ENCODE assay signal across 26 mouse cellular contexts in genomic region chr2:93754366-93754765, GRCm38 (mm10).
A peak's percentile ranks its signal among the peaks of the same experiment; 100 is the strongest.
DNase-seq lines count a peak whose midpoint lies in the region; TF ChIP-seq lines count a peak whose summit lies in the region.
"Had no signal": no experiment of that assay in that cellular context is flagged by ENCODE, and none has a peak within 500 bp of the region (broad histone marks: within the 10 kb centered on the region; RNA-seq: fewer than 3 reads in every experiment).

No protein-coding gene starts in this region.

- intact Hi-C loops in left cerebral cortex, adult 2 months (cut with DNase I): no loop called here

- H3K9me3 ChIP-seq in embryonic facial prominence, embryonic 10.5 days: no peaks in the 10 kb centered on the region
- H3K9me3 ChIP-seq: intestine, embryonic 15.5 days; limb, embryonic 10.5 days; limb, embryonic 15.5 days; midbrain, embryonic 13.5 days had no signal

- H3K27me3 ChIP-seq in embryonic facial prominence, embryonic 10.5 days (replicated peaks; ENCODE audit: low read depth, poor library complexity, severe bottlenecking): no peaks in the 10 kb centered on the region
- H3K27me3 ChIP-seq in kidney, adult 2 months (replicated peaks; ENCODE audit: control insufficient read depth, insufficient read depth, low read length): no peaks in the 10 kb centered on the region
- H3K27me3 ChIP-seq: intestine, embryonic 15.5 days; limb, embryonic 15.5 days; midbrain, embryonic 13.5 days had no signal

- no peak for TF ChIP-seq CTCF in left cerebral cortex, adult 2 months (IDR thresholded peaks at IDR 0.05)
- no peak for TF ChIP-seq CTCF in kidney, adult 2 months (conservative IDR thresholded peaks at IDR 0.05; ENCODE audit: insufficient read depth, insufficient read length, low read depth, low read length)

- no peak for DNase-seq in left cerebral cortex, adult 2 months (ENCODE audit: extremely low spot score in 1 of 2, low spot score in 2 of 2)
- DNase-seq in left cerebral cortex, adult 18-20 months (ENCODE audit: low spot score in 2 of 2): no peak
- peak; percentile 72 to 83 for DNase-seq in cerebellum, adult 18-20 months
- peak; percentile 86 for DNase-seq in cerebellum, adult 9-11 months
- no peak for DNase-seq in embryonic facial prominence, embryonic 10.5 days (ENCODE audit: low spot score)
- DNase-seq in kidney, adult 2 months: no peak
- DNase-seq in right cerebral cortex, postnatal 36 days (ENCODE audit: low spot score in 2 of 2): no peak
- no peak for DNase-seq in adrenal gland, postnatal 25 days
- DNase-seq: B cell, adult 2 months; forebrain, postnatal 0 days; kidney, adult 8-10 months; kidney, postnatal 4 days; lung, adult 2 months; lung, postnatal 10 days; right cerebral cortex, postnatal 25 days; spleen, adult 18-20 months; thymus, adult 2 months had no signal

- H3K27ac ChIP-seq in left cerebral cortex, adult 2 months: peak overlapping the region; percentile 36; the same call in 1 of the 2 replicates
- H3K27ac ChIP-seq in embryonic facial prominence, embryonic 10.5 days (replicated peaks): 0 out of 2 replicates have a peak overlapping the region, but pooled peaks have one; percentile 19
- H3K27ac ChIP-seq in kidney, adult 2 months (ENCODE audit: insufficient read depth, low read depth, low read length): no peak overlapping the region
- H3K27ac ChIP-seq: hindbrain, postnatal 0 days; intestine, embryonic 15.5 days; kidney, postnatal 0 days; limb, embryonic 10.5 days; limb, embryonic 15.5 days; liver, embryonic 14.5 days; macrophage; midbrain, embryonic 13.5 days had no signal

- H3K4me3 ChIP-seq in left cerebral cortex, adult 2 months: no peak overlapping the region
- no peak overlapping the region for H3K4me3 ChIP-seq in embryonic facial prominence, embryonic 10.5 days
- H3K4me3 ChIP-seq in kidney, adult 2 months (ENCODE audit: insufficient read depth, low read depth, low read length): no peak overlapping the region
- H3K4me3 ChIP-seq: erythroblast, embryonic 14.5 days; intestine, embryonic 15.5 days; limb, embryonic 10.5 days; limb, embryonic 15.5 days; midbrain, embryonic 13.5 days had no signal

- no peak for TF ChIP-seq POLR2A in kidney, adult 2 months (IDR thresholded peaks at IDR 0.05; ENCODE audit: low read depth, low read length)

- peaks cover 41% of the 10 kb centered on the region for H3K4me1 ChIP-seq in embryonic facial prominence, embryonic 10.5 days
- no peaks in the 10 kb centered on the region for H3K4me1 ChIP-seq in kidney, adult 2 months (ENCODE audit: control insufficient read depth, insufficient read depth, low read length)
- H3K4me1 ChIP-seq: intestine, embryonic 15.5 days; midbrain, embryonic 13.5 days had no signal

- H3K36me3 ChIP-seq in embryonic facial prominence, embryonic 10.5 days (replicated peaks): peaks cover under 1% of the 10 kb centered on the region; the same call in 1 of the 2 replicates
- H3K36me3 ChIP-seq in kidney, adult 2 months (ENCODE audit: control insufficient read depth, insufficient read depth, low read length): no peaks in the 10 kb centered on the region
- H3K36me3 ChIP-seq: intestine, embryonic 15.5 days; limb, embryonic 10.5 days had no signal

- WGBS in embryonic facial prominence, embryonic 10.5 days: 82% methylated on average over 2 of the region's 2 CpGs
- WGBS in kidney, adult 2 months: 90% methylated on average over 2 of the region's 2 CpGs

Comparison
In these comparisons a context has a peak if more than half of its experiments do, and no peak if none do; other contexts are left out.
1. DNase-seq: peak in cerebellum, adult 18-20 months (2 of 2) and cerebellum, adult 9-11 months (single experiment); none in left cerebral cortex, adult 2 months (0 of 2), left cerebral cortex, adult 18-20 months (0 of 2), embryonic facial prominence, embryonic 10.5 days (single experiment), kidney, adult 2 months (single experiment), right cerebral cortex, postnatal 36 days (0 of 2) and adrenal gland, postnatal 25 days (single experiment).